In genomic region chr1:87896921-87897320, GRCm38 (mm10) we compare ENCODE assay signal across 8 mouse cellular contexts.
"Had no signal": no experiment of that assay in that cellular context is flagged by ENCODE, and none has a peak within 500 bp of the region (broad histone marks: within the 10 kb centered on the region; RNA-seq: fewer than 3 reads in every experiment).

No protein-coding gene starts in this region.

- H3K27me3 ChIP-seq: hindbrain, embryonic 15.5 days; liver, embryonic 15.5 days; lung, embryonic 15.5 days; midbrain, embryonic 12.5 days; neural tube, embryonic 13.5 days had no signal

- H3K9ac ChIP-seq: hindbrain, embryonic 15.5 days; liver, embryonic 15.5 days; lung, embryonic 15.5 days; midbrain, embryonic 12.5 days; neural tube, embryonic 13.5 days had no signal

- H3K4me3 ChIP-seq: hindbrain, embryonic 15.5 days; left cerebral cortex, adult 2 months; limb, embryonic 10.5 days; liver, embryonic 15.5 days; lung, embryonic 15.5 days; midbrain, embryonic 12.5 days; neural tube, embryonic 13.5 days had no signal

- DNase-seq: right cerebral cortex, postnatal 25 days had no signal

- H3K4me1 ChIP-seq: hindbrain, embryonic 15.5 days; limb, embryonic 10.5 days; neural tube, embryonic 13.5 days had no signal

- H3K36me3 ChIP-seq: hindbrain, embryonic 15.5 days; lung, embryonic 15.5 days; midbrain, embryonic 12.5 days; neural tube, embryonic 13.5 days had no signal

- H3K27ac ChIP-seq: hindbrain, embryonic 15.5 days; left cerebral cortex, adult 2 months; limb, embryonic 10.5 days; liver, embryonic 15.5 days; lung, embryonic 15.5 days; midbrain, embryonic 12.5 days; neural tube, embryonic 13.5 days had no signal
